Mouse (Mus musculus): ENCODE measurements around the gene Ano3.
"Not testable (repeated sequence)": the region's sequence is repeated elsewhere in the genome, so short reads cannot be mapped to it uniquely, and the experiment has no call there.

Ano3 gene

DNA sequence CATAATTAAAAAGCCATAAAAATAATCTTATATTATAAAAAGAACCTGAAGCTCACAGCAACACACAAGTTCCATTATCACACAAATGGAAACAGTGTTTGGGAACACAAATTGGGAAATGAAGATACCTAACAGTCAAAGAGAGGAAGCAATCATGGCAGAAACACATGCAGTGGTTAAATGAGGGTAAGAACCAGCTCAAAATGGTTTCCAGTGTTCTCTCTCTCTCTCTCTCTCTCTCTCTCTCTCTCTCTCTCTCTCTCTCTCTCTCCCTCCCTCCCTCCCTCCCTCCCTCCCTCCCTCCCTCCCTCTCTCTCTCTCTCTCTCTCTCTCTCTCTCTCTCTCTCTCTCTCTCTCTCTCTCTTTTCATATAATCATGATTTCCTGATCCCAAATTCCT lies at the start of gene Ano3:
Gene Ano3, minus strand, starts transcription at position 101 of the 400 bp plus-strand sequence.
- not testable (repeated sequence) for DNase-seq

DNA sequence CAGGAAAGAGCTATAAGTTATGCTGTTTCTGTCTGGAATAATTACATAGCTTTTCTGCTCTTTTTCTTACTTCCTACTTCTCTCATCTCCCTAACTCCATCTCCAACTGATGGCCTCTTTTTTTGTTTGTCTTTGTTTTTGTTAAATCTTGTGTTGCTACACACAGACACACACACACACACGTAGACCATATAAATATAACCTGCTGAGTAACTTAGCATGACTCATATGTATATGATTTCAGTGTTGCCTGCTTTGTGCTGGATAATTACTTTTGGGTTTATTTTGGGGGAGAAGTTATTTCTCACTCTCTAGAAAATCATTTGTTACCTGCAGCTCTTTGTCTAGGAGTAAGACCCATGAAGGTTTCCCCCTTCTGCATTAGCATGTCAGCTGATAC lies 39.3 kb upstream of the Ano3 start:
- no peak for DNase-seq

DNA sequence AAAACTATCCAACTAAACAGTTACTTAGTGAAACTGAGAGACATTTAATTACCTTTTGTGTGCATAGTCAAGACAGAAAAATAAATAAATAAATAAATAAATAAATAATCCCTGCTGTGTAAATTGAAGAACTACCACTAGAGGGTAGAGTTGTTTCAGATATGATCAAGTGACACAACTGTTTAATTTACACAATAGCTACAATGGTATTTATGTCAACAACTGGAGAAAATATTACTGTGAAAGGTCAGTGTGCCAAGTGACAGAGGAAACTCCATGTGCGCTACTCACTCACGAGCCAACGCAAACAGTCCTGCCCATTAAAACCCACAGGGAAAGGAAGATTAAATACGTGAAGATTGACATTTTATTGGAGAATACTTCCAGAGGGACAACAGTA lies 38.8 kb upstream of the Ano3 start:
- DNase-seq: no peak

DNA sequence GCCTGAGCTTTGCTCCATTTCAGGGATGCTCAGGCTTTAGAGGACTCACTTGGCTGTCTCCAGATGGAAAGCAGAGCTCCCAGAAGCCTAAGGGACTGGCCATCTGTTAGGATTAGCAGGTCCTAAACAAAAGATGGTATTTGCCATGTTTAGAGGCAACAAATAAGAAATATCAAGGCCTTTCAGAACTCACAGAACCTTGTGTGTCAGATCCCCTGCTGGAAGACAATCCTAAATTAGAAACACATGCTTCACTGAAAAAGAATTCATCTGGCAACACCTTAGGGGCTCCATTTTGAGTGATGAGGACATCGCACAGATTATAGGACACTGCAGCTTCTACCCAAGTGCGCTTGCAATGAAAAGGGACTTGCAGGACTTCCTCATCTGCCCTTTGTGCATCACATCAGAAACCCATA lies 35.1 kb upstream of the Ano3 start:
- no peak for DNase-seq

DNA sequence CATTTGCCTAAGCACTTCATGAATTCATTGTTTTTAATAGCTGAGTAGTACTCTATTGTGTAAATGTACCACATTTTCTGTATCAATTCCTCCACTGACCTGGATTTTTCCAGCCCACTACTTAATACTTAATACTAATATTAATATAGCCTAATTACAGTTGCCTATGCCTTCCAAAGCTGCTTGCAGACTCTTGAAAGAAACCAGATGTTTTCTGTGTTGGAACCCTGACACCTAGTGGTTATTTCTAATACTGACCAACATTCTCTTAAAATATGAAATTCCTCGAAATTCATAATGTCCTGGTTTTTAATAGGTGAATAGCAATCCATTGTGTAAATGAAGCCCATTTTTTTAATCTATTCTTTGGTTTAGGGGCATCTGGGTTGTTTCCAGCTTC lies 31.0 kb upstream of the Ano3 start:
- no peak for DNase-seq

DNA sequence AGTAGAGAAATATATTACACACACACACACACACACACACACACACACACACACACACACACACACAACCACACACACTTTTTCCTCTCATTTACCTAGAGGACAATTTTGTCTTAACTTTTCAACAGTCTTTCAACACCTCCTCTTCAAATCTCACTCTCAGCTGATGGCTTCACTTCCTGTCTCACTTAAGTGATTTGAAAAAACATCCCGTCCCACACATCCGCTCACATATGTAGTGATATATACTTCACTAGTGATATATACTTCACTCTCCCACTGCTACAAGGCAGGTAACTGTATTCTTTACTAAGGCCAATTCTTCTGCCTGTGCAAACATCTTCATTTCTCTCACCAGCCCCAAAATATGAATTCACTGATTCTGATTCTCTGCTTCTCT lies 28.9 kb upstream of the Ano3 start:
- no peak for DNase-seq

DNA sequence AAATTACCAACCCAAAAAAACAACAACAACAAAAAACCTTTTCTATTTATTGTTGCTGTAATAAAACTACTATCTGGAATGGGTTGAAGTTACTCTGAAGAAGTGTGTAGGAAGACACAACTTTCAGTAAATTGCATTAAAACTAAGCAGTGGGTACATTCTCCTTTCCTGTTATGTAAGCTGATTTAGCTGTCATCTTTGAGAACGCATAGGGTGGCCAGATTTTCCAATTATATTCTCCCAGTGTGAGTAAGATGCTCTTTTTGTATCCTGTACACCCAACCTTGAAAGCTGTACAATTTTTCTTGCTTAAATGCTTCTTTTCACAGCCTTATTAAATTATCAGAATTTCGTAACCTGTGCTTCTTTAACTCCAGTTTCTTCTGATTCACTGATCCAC lies 26.1 kb upstream of the Ano3 start:
- no peak for DNase-seq

DNA sequence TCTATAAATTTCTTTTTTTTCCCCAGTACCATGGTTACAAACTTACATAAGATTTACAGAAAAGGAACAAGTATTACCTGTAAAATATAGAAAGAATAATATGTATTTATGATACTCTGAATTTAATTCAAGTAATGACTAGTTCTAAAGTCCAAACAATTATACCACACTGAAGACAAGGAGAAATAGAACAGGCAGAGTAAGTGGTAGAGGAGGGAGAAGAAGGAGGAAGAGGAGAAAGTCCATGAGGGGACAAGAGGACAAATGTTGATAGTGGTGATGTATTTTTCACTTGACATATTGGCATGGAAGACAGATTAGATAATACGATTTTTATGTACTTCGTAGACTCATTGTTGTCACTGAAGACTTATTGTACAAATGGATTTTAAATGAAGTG lies 19.4 kb upstream of the Ano3 start:
- DNase-seq: no peak

DNA sequence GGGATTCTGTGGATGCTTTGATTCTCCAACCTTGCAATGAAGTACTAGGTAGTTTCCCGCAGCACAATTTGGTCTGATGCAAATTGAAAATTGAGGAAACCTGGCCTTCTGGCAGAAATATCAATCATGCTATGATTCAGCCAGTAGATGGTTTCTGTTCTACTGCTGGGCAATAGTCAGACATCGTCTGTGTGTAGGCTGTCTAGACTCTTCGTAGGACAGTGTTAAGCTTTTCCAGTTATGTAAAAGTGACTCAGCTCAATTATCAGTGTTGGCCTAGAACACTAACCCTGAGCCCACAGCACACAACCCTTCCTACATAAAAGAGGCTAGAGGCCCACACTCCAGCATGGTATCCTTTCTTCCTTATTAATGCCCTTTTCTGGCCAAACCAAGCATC lies 14.7 kb upstream of the Ano3 start:
- no peak for DNase-seq

DNA sequence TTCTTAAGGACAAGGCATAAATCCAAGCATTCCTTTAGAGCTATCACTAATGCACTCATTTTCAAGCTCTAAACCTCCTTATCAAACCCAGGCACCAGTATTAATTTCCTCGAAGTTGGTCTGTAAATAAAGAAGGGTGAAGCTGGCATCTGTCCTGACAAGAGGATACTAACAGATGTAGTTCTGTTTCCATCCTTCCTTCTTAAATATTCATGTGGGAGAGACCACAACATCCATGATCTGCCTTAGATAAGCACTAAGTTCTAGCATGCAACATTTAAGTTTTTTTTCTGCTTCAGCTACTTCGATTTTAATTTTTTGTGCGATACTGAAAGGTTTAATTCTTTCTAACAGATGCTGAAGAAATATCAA lies 305 bp downstream of the Ano3 start:
- no peak for DNase-seq

DNA sequence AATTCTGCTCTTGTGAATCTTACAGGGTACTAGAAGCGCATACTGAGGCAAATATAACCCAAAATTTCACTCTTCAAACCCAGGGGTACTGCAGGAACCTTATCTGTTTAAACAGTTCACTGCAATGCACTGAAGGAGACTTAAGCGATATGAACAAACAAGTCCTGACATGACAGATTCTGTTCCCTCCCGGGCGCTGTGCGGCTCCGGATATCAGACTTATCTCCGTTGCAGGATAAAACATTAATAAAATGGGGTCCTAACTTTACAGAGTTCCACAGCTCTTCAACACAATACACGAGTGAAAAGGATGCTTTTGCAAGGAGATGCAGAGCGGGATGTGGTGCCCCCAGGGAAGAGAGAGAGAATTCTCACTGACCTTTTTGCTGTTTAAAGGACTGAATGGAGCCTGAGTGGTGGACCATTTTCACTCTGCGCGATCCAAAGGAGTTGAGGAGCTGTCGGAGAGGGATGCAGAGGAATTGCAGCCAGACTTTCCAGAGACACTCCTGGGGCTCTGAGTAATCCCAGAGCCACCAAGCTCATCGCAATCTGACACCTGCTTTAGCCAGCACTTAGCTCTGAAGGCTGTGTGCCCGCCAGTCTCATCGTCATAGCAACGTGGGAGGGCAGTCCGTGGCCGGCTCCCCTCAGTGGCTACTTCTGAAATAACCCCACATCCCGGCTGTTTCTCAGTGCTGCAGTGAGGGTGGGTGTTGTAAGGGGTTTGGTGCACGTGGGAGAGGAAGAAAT lies 868 bp downstream of the Ano3 start:
- peak; percentile 58 for DNase-seq

DNA sequence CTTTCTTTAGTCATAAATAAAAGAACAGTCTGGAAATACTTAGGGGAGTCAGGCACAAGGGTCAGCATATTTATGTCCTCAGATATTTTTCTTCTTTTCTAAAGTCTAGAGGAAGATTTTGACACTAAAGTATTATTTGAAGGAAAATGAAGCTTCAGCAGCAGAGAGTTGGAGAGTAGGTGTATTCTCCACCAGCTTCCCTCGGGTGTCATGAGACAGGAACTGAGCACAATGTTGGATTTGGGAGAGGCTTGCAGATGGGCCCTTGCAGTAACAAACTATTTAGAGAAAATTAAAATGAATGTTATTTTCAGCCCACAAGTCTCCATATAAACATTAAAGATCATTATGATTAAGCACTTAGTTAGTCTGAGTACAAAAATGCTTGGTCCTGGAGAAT lies 5.6 kb downstream of the Ano3 start:
- no peak for DNase-seq

DNA sequence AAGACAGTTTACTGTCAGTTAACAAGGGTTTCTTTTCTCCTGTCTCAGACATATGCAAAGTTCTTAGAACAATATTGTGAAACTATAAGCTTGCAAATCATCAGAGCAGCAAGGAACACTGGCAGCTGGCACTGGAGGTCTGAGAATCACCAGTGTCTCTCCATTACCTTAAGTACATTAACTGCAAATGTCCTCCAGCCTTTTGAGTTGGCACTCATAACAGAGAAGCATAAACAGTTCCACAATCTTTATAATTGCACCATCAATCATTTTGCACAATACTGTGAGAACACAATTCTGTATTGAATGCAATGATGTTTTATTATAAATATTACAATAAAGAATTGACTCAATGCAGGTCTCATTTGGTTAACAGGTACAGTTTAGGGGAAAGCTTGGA lies 15.0 kb downstream of the Ano3 start:
- DNase-seq: no peak

DNA sequence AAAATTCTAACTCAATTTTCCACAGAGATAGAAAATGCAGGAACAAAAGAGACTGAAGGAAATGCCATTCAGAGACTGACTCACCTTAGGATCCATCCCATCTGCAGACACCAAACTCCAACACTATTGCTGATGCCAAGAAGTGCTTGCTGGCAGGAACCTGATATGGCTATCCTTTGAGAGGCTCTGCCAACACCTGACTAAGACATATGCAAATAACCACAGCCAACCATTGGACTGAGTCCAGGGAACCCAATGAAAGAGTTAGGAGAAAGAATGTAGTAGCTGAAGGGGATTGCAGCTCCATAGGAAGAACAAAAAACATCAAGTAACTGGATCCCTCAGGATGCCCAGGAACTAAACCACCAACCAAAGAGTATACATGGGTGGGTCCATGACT lies 21.6 kb downstream of the Ano3 start:
- no peak for DNase-seq

DNA sequence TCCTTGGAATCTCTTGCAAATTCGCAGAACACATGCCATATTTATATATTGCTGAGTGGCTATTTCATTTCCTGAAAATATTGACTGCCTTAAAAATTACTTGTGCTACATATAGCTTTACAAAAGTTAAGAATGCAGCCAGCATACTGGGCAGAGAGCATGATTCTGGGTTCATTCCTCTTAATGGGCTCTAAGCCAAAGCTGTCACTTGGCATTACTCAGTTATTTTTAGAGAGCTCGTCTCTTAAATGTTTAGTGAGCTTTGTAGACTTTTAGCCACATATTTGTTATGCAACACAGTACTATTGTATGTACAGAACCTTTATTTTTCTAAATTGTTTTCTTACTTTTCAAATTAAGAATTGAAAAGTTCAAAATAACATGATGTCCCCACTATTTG lies 41.2 kb downstream of the Ano3 start:
- no peak for DNase-seq

DNA sequence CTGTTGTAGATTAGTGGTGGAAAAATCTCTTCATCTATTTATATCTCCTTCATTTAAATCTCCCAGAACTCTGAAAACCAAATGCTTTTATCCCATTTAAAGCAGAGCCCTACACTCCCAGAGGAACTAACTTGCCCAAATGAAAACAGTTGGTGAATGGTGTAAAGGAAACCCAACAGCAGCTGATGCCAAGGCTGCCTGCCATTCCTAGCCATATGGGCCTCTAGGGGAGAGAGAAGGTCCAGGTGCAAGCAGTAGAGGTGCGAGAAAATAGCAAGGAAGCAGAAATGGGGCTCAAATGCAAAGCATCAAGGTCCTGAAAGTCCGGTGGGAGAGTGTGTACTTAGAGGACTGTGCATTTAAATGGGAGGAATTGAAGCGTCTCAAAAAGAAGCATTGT lies 44.2 kb downstream of the Ano3 start:
- DNase-seq: no peak

DNA sequence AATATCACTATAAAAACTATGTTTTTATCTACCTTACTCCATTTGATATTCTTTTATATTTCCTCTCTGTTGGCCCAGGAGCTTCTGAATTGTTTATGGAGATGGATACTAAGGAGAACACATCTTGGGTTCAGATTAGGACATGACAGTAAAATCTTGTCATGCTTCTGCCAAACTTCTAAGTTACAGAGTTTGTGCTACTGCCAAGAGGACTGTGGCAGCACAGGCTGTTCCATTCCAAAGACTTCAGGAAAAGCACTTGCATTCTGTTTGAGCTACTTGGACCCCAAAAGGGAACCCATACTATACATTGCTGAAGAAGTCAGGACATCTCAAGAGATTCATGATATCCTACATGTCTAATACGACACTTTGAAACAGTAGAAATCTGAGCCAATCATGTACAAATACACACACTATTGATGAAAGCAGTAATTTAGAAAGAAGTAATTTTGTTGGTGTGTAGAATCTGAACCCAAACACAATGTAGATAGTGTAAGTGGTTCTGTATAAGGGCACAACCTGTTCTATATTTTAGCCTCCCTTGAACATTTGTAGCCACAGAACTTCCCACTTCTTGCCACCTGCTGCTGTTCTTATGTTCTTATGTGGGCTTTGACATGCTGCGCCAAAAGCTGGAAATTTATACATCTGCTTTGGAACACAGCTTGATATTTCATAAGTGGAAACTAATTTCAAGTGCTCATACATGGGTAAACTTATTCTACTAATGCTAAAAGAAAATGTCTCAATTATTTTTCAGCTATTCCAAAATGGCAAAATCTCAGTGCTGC lies 54.0 kb downstream of the Ano3 start:
- DNase-seq: no peak

DNA sequence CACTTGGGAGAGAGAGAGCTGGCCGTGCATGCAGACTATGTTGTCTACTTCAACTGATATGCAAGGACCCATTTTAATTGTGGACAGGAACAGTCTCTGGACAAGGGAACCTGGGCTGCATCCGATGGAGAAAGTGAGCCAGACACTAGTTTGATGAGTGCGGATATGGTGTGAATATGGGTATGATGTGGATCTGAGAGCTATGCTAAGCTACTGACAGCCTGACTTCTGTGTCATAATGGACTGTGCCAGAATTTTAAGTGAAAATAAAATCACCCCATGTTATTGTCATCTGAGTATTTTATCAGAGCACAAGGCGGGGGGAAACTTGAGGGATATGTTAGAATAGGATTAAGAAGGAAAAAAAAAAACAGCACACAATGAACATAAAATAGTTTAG lies 79.1 kb downstream of the Ano3 start:
- DNase-seq: no peak

DNA sequence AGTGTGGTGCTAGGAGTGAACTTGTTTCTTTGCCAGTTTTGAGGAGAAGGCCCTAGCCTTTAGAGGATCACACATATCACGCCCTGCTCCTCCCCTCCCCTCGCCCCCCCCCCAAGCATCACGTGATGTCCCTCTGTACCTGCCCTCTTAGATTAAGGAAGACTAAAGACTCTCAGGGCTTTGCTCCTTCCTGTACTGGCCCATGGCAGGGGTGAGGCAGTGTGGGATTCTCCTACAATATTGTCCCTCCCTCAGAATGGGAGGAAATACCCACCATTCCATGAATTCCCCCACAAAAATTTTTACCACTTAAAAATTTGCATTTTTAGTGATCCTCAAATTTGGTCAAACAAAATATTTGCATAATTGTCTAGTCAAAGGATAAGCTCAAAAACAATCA lies 85.1 kb downstream of the Ano3 start:
- no peak for DNase-seq

DNA sequence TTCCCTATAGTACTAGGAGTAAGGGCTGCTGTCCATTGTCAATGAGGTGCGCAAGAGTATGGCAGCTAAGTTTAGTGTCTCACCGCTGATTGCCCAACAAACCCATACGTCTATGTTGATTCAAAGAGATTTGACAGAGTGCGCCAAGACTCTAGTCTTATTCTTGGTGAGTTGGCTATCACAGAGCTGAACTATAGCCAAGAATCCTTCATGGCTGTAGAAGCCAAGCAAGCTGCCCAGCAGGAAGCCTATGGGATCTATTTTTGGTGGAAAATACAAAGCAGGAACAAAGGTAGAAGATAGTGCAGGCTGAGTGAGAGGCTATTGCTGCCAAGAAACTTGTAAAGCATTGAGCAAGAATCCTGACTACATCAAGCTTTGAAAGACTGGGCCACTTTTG lies 87.3 kb downstream of the Ano3 start:
- DNase-seq: no peak

DNA sequence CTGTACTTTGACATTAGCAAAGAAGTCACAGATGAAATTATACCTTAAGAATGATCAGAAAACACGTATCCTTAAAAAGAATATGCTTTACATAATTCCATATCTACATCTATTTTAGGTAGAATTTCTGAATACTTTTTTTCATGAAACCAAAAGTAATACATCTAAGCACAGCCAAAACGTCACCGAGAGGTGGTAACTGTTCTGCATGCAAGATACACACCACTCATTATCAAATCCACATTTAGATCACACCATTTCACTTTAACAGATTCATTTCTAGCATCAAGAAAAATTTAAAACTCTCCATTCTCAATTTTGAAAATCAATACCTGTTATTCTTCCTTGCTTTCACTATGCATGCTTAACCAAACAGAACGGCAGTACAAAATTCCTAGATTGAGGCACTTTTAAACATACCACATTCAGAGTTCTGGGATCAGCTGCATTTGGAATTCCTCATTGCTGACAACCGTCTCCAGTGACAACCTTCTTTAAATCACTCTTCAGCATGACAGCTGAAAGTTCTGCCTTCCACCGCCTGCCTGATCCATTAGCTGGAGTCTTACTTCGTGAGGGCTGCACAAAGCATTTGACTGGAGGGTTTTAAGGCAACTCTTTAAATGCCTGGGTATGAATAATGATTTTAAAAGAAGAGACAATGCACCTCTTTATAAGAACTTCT lies 111.0 kb downstream of the Ano3 start:
- DNase-seq: no peak

DNA sequence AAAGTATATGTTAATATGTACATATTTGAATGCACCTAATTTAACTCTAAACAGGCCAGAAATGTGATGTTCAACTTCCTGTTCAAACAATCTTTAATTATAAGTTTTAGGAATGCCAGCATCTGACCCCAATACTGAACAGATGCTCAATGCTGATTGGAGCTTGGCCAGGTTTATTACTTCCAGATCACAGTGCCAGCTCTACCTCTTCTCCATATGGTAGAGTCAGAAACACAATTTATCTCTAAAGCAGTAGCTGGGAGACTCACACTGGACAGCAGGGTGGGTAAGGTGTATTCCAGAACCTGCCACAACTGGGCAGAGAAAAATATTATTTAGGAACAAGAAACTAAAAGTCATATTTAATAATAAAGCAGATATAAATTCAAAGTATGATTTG lies 134.5 kb downstream of the Ano3 start:
- DNase-seq: no peak

DNA sequence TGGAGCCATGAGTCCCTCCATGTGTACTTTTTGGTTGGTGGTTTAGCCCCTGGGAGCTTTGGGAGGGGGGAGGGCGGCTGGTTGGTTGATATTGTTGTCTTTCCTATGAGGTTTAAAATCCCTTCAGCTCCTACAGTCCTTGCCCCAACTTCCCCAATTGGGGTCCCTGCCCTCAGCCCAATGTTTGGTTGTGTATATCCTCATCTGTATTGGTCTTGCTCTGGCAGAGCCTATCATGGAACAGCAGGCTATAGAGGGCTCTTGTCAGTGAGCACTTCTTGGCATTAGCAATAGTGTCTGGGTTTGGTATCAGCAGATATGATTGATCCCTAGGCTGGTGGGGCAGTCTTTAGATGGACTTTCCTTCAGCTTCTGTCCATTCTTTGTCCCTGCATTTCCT lies 135.8 kb downstream of the Ano3 start:
- no peak for DNase-seq

Measured in right cerebral cortex, postnatal 14 days (tissue).